Mouse (Mus musculus): ENCODE results near the gene 1700001J03Rik.

DNA sequence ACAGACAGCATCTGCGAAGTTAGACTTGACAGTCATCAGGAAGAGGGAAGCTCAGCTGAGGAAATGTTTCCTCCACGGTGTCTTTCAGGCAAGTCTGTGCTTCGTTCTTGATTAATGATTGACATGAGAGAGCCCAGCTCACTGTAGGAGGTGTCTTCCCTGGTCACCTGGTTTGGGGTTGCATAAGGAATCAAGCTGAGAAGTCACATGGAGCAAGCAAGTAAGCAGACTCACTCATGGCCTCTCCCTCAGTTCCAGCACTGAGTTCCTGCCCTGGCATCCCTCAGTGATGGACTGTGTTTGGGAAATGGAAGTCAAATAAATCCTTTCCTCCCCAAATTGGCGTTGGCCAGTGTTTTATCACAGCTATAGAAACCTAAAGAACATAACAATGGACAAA, 5.0 kb upstream of the 1700001J03Rik start:
- TF ChIP-seq HCFC1 (IDR thresholded peaks at IDR 0.05; ENCODE audit: borderline replicate concordance, insufficient read depth, low read length) (no peak), CHD2 (IDR thresholded peaks at IDR 0.05; ENCODE audit: low read depth, low read length) (no peak), ZC3H11A (IDR thresholded peaks at IDR 0.05; ENCODE audit: borderline replicate concordance, low read depth, low read length) (no peak), ZNF384 (IDR thresholded peaks at IDR 0.05; ENCODE audit: low read depth, low read length) (no peak)

Measured in ES-E14 (cell line).